Comparison of ENCODE assay signal across 8 mouse cellular contexts in the genomic region with DNA sequence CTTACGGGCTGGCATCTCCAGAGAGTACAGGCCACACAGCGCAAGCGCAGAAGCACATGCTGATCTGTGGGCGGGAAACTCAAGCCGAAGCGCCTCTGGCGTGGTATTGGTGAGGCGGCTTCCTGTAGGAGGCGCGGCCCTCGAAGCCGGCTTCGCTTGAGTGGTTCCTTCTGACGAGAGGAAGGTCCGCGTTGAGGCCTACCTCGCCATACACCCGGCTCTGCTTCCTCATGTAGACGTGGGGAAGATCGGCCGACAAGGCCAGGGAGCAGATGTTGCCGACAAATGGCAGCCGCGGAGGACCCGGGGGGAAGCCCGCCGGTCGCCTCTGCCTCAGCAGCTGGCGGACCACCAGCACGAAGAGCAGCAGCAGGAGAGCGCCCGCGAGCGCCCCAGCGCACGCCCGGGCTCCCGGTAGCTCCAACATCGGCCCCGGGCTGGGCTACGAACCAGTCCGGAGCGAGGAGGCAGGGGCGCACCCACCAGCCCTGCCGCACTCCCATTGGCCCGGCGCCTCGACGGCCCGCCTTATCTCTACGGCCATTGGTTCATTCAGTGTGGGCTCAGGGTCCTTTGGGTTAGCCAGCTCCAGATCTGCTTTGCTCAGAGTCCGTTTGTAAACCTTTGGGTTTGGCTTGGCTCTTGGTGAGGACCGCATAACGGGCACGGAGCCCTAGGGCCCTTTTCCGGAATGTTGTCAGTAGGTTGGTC. TPM values are rescaled to one million over a fixed set of nuclear protein-coding genes. Genes with fewer than 3 reads are reported as not detected.
A peak's percentile ranks its signal among the peaks of the same experiment; 100 is the strongest.
DNase-seq lines count a peak whose midpoint lies in the region; ATAC-seq lines count a peak whose summit lies in the region.

A gene (minus strand): TSS at position 442 of the 711 bp plus-strand sequence.

- peak within 1 kb of the TSS; percentile 68 for H3K4me2 ChIP-seq in limb, embryonic 12.5 days
- peak within 1 kb of the TSS; percentile 79 for H3K4me2 ChIP-seq in midbrain, embryonic 14.5 days (ENCODE audit: low read length)

- WGBS in heart, embryonic 10.5 days: 3% methylated on average over 56 of the region's 56 CpGs
- WGBS in limb, embryonic 12.5 days: 3% methylated on average over 56 of the region's 56 CpGs
- WGBS in midbrain, embryonic 14.5 days: 3% methylated on average over 56 of the region's 56 CpGs

- H3K4me1 ChIP-seq in erythroblast, embryonic 14.5 days (ENCODE audit: control insufficient read depth): peaks cover 9% of the 10 kb centered on the region
- H3K4me1 ChIP-seq in heart, embryonic 10.5 days: peaks cover 9% of the 10 kb centered on the region; the same call in 1 of the 2 replicates
- H3K4me1 ChIP-seq in limb, embryonic 12.5 days (replicated peaks): no peaks in the 10 kb centered on the region; the same call in 1 of the 2 replicates
- H3K4me1 ChIP-seq in midbrain, embryonic 14.5 days (ENCODE audit: control insufficient read depth, insufficient read depth, low read length): no peaks in the 10 kb centered on the region

- peak within 1 kb of the TSS; percentile 90 for H3K27ac ChIP-seq in heart, embryonic 10.5 days
- peak within 1 kb of the TSS; percentile 88 for H3K27ac ChIP-seq in limb, embryonic 12.5 days
- peak within 1 kb of the TSS; percentile 71 for H3K27ac ChIP-seq in midbrain, embryonic 14.5 days (replicated peaks; ENCODE audit: low read depth, low read length)

- ATAC-seq in limb, embryonic 12.5 days (ENCODE audit: insufficient number of reproducible peaks, insufficient read depth, low FRiP score, low TSS enrichment, low read depth): peak; percentile 100
- peak; percentile 100 for ATAC-seq in midbrain, embryonic 14.5 days (ENCODE audit: low FRiP score, low TSS enrichment)

- H3K4me3 ChIP-seq in erythroblast, embryonic 14.5 days (replicated peaks): peak within 1 kb of the TSS; percentile 55
- peak within 1 kb of the TSS; percentile 71 for H3K4me3 ChIP-seq in heart, embryonic 10.5 days
- peak within 1 kb of the TSS; percentile 55 for H3K4me3 ChIP-seq in limb, embryonic 12.5 days (replicated peaks)
- peak within 1 kb of the TSS; percentile 62 for H3K4me3 ChIP-seq in midbrain, embryonic 14.5 days (replicated peaks; ENCODE audit: low read depth, low read length)

- H3K36me3 ChIP-seq in erythroblast, embryonic 14.5 days (ENCODE audit: control insufficient read depth): no peaks in the 10 kb centered on the region
- no peaks in the 10 kb centered on the region for H3K36me3 ChIP-seq in heart, embryonic 10.5 days
- H3K36me3 ChIP-seq in limb, embryonic 12.5 days: no peaks in the 10 kb centered on the region
- H3K36me3 ChIP-seq in midbrain, embryonic 14.5 days (ENCODE audit: control insufficient read depth, insufficient read depth, low read length): no peaks in the 10 kb centered on the region

- peaks cover 2% of the 10 kb centered on the region; the same call in 1 of the 2 replicates for H3K9me3 ChIP-seq in erythroblast, embryonic 14.5 days (ENCODE audit: control insufficient read depth, low read length)
- no peaks in the 10 kb centered on the region for H3K9me3 ChIP-seq in heart, embryonic 10.5 days
- H3K9me3 ChIP-seq in limb, embryonic 12.5 days: 0 out of 2 replicates have a peak, but pooled peaks cover 4% of the 10 kb centered on the region
- H3K9me3 ChIP-seq in midbrain, embryonic 14.5 days (ENCODE audit: control insufficient read depth, low read length): no peaks in the 10 kb centered on the region

- peak; percentile 80 for DNase-seq in brain, embryonic 18.5 days (ENCODE audit: low read depth, low spot score)
- DNase-seq in heart, embryonic 10.5 days (ENCODE audit: low spot score): peak; percentile 94
- DNase-seq in kidney, adult 9 months: peak; percentile 87
- DNase-seq in midbrain, embryonic 14.5 days: peak; percentile 96
- peak; percentile 62 for DNase-seq in spleen, adult 12 weeks (ENCODE audit: low spot score)
- no peak for DNase-seq in MN1 (ENCODE audit: low spot score)

- H3K27me3 ChIP-seq in erythroblast, embryonic 14.5 days (ENCODE audit: control insufficient read depth): peaks cover 10% of the 10 kb centered on the region
- H3K27me3 ChIP-seq in heart, embryonic 10.5 days (ENCODE audit: insufficient read depth, poor library complexity, severe bottlenecking): peaks cover 9% of the 10 kb centered on the region; the same call in 1 of the 2 replicates
- no peaks in the 10 kb centered on the region for H3K27me3 ChIP-seq in limb, embryonic 12.5 days
- H3K27me3 ChIP-seq in midbrain, embryonic 14.5 days (ENCODE audit: control insufficient read depth, insufficient read depth, low read length): no peaks in the 10 kb centered on the region

- H3K9ac ChIP-seq in limb, embryonic 12.5 days (replicated peaks): peak within 1 kb of the TSS; percentile 72
- H3K9ac ChIP-seq in midbrain, embryonic 14.5 days (replicated peaks; ENCODE audit: low read length): peak within 1 kb of the TSS; percentile 54

RNA-seq across cellular contexts. Expression of the gene that starts here (rescaled TPM):
- not detected in 2 replicates for polyA plus RNA-seq in erythroblast, embryonic 14.5 days (2012)
- polyA plus RNA-seq in heart, embryonic 10.5 days (2016; fragmentation: Nextera tagmentation; extraction: Ambion mirVana): 1.3 and 1.5 TPM in 2 replicates
- 1.4 and 1.6 TPM in 2 replicates for polyA plus RNA-seq in limb, embryonic 12.5 days (2016; fragmentation: Nextera tagmentation; extraction: Ambion mirVana)
- polyA plus RNA-seq in midbrain, embryonic 14.5 days (2014; fragmentation: Nextera tagmentation; extraction: Ambion mirVana): 1.2 TPM in 2 replicates
